Comparison of ENCODE assay signal across 8 mouse cellular contexts in the genomic region with DNA sequence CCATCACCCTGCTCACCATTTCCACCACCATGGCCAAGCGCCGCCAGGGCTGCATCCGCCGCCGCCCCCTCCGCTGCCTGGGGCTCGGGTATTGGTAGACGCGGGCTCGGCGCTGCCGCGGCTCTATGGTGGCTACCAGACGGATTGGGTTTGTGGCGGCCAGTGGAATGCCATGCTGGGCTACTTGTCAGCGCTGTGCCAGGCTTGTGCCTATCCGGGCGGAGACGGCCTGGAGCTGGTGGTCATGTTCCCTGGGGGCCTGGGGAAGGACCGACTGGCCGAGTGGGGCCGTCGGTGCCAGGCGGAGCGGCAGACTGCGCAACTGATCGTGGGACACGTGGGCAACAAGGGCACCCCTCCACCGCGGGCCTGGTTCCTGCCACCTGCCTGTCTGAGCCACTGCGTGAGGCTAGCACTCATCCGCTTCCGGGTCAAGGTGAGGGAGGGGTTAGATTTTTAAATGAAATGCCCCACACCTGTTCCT. TPM values are rescaled to one million over a fixed set of nuclear protein-coding genes. Genes with fewer than 3 reads are reported as not detected.
DNase-seq lines count a peak whose midpoint lies in the region; ATAC-seq and TF ChIP-seq lines count a peak whose summit lies in the region.

No protein-coding gene starts in this region.

- peak overlapping the region; percentile 82 for H3K27ac ChIP-seq in cortical plate, adult 2 months (ENCODE audit: insufficient read depth, low read length)
- peak overlapping the region; percentile 83 for H3K27ac ChIP-seq in intestine, embryonic 16.5 days (ENCODE audit: low read length)
- peak overlapping the region; percentile 86 for H3K27ac ChIP-seq in limb, embryonic 10.5 days
- peak overlapping the region; percentile 88 for H3K27ac ChIP-seq in midbrain, embryonic 10.5 days (replicated peaks)

- 29% methylated on average over 33 of the region's 33 CpGs for WGBS in intestine, embryonic 16.5 days
- 11% methylated on average over 27 of the region's 33 CpGs for WGBS in limb, embryonic 10.5 days
- 18% methylated on average over 33 of the region's 33 CpGs for WGBS in midbrain, embryonic 10.5 days

- peak overlapping the region; percentile 56 for H3K4me2 ChIP-seq in intestine, embryonic 16.5 days (ENCODE audit: low read depth, low read length)

- no peaks in the 10 kb centered on the region for H3K27me3 ChIP-seq in intestine, embryonic 16.5 days (replicated peaks; ENCODE audit: control insufficient read depth, insufficient read depth, low read length)
- peaks cover 84% of the 10 kb centered on the region for H3K27me3 ChIP-seq in limb, embryonic 10.5 days (ENCODE audit: low read depth, poor library complexity, severe bottlenecking)
- H3K27me3 ChIP-seq in midbrain, embryonic 10.5 days (ENCODE audit: low read depth, poor library complexity, severe bottlenecking), result peaks cover 87% of the 10 kb centered on the region

- TF ChIP-seq CTCF in cortical plate, adult 2 months (IDR thresholded peaks at IDR 0.05; ENCODE audit: extremely low read depth, insufficient read depth, low read length), result no peak

- peak overlapping the region; percentile 78 for H3K9ac ChIP-seq in intestine, embryonic 16.5 days (ENCODE audit: low read depth, low read length)

- H3K9me3 ChIP-seq in intestine, embryonic 16.5 days (ENCODE audit: control insufficient read depth, low read length), result no peaks in the 10 kb centered on the region
- H3K9me3 ChIP-seq in limb, embryonic 10.5 days (replicated peaks), result no peaks in the 10 kb centered on the region
- H3K9me3 ChIP-seq in midbrain, embryonic 10.5 days (replicated peaks), result no peaks in the 10 kb centered on the region

- intact Hi-C loops in gastrocnemius, postnatal 36 days (cut with DNase I), result no loop called here

- no peaks in the 10 kb centered on the region for H3K4me1 ChIP-seq in cortical plate, adult 2 months (ENCODE audit: control insufficient read depth, insufficient read depth, low read length)
- peaks cover 3% of the 10 kb centered on the region; the same call in 1 of the 2 replicates for H3K4me1 ChIP-seq in intestine, embryonic 16.5 days (ENCODE audit: control insufficient read depth, insufficient read depth, low read length)
- peaks cover 9% of the 10 kb centered on the region; the same call in 1 of the 2 replicates for H3K4me1 ChIP-seq in limb, embryonic 10.5 days
- peaks cover 19% of the 10 kb centered on the region for H3K4me1 ChIP-seq in midbrain, embryonic 10.5 days

- peak; percentile 32 for DNase-seq in urinary bladder, adult 2 months (ENCODE audit: low spot score)
- no peak for DNase-seq in urinary bladder, postnatal 10 days (ENCODE audit: low spot score)
- peak; percentile 6 to 25 for DNase-seq in gastrocnemius, postnatal 36 days
- no peak for DNase-seq in limb, embryonic 10.5 days (ENCODE audit: low spot score)
- peak; percentile 36 for DNase-seq in midbrain, embryonic 10.5 days (ENCODE audit: low spot score)
- DNase-seq in skeletal muscle tissue, adult 2 months (ENCODE audit: low read depth, low spot score), result peak; percentile 35

- ATAC-seq in intestine, embryonic 16.5 days, result peak; percentile 65

- H3K4me3 ChIP-seq in cortical plate, adult 2 months (ENCODE audit: insufficient read depth, low read length), result peak overlapping the region; percentile 76
- H3K4me3 ChIP-seq in intestine, embryonic 16.5 days (ENCODE audit: low read length), result peak overlapping the region; percentile 72
- H3K4me3 ChIP-seq in limb, embryonic 10.5 days, result peak overlapping the region; percentile 74
- peak overlapping the region; percentile 73 for H3K4me3 ChIP-seq in midbrain, embryonic 10.5 days

- TF ChIP-seq POLR2A in cortical plate, adult 2 months (IDR thresholded peaks at IDR 0.05; ENCODE audit: extremely low read depth, insufficient read depth, low read length), result 0 out of 2 replicates have a peak, but pooled peaks have one; percentile 17

- H3K36me3 ChIP-seq in intestine, embryonic 16.5 days (ENCODE audit: control insufficient read depth, insufficient read depth, low read length), result no peaks in the 10 kb centered on the region
- no peaks in the 10 kb centered on the region for H3K36me3 ChIP-seq in limb, embryonic 10.5 days
- H3K36me3 ChIP-seq in midbrain, embryonic 10.5 days, result peaks cover 6% of the 10 kb centered on the region; the same call in 1 of the 2 replicates

RNA-seq across cellular contexts. Expression of a gene that starts 0.6 kb away (rescaled TPM):
- 3.6 and 4.5 TPM in 2 replicates for polyA plus RNA-seq in urinary bladder, adult 2 months (2012; rRNA removed)
- 13.0 and 13.1 TPM in 2 replicates for polyA plus RNA-seq in cortical plate, adult 2 months (2012; rRNA removed)
- total RNA-seq in gastrocnemius, postnatal 36 days (2021), result 10 to 100 TPM; 10.3 to 11.1 TPM
- 2.3 and 2.5 TPM in 2 replicates for polyA plus RNA-seq in intestine, embryonic 16.5 days (2015; fragmentation: Nextera tagmentation; extraction: Ambion mirVana)
- 1.9 and 2.2 TPM in 2 replicates for polyA plus RNA-seq in limb, embryonic 10.5 days (2016; fragmentation: Nextera tagmentation; extraction: Ambion mirVana)
- 2.9 and 3.4 TPM in 2 replicates for polyA plus RNA-seq in midbrain, embryonic 10.5 days (2016; fragmentation: Nextera tagmentation; extraction: Ambion mirVana)

Comparison
In these comparisons a context has a peak if more than half of its experiments do, and no peak if none do; other contexts are left out.
1. DNase-seq: peak in urinary bladder, adult 2 months (single experiment), gastrocnemius, postnatal 36 days (2 of 2), midbrain, embryonic 10.5 days (single experiment) and skeletal muscle tissue, adult 2 months (single experiment); none in urinary bladder, postnatal 10 days (single experiment) and limb, embryonic 10.5 days (single experiment).
2. Peak in every context shown above with its lines, with median percentiles within 50 percentile points of each other: H3K27ac ChIP-seq and H3K4me3 ChIP-seq.